Mouse (Mus musculus) neural tube, embryonic 15.5 days (tissue): Measurements from ENCODE around the gene Rangap1. TPM values are rescaled to one million over a fixed set of nuclear protein-coding genes. Genes with fewer than 3 reads are reported as not detected.
"Not testable (repeated sequence)": the region's sequence is repeated elsewhere in the genome, so short reads cannot be mapped to it uniquely, and the experiment has no call there.

ENCODE experiments used
- ATAC-seq: fragments of 200-750 bp; cut with Nextera tagmentation; 2 replicates; pipeline ENCODE4 v1.8.0; 2017; ENCODE audit warnings: mild to moderate bottlenecking, moderate TSS enrichment, moderate library complexity; ENCODE audit not compliant: low FRiP score
- H3K27ac ChIP-seq: fragments of 300-500 bp; sonication (generic); replicated peaks from 2 replicates; pipeline ENCODE4 v1.5.1; 2015; ENCODE audit warnings: mild to moderate bottlenecking, inconsistent platforms
- H3K27me3 ChIP-seq: fragments of 300-500 bp; sonication (generic); replicated peaks from 2 replicates; pipeline ENCODE4 v1.6.1; 2015; ENCODE audit warnings: inconsistent platforms
- H3K36me3 ChIP-seq: fragments of 300-500 bp; sonication (generic); 2 replicates; pipeline ENCODE4 v1.6.1; 2015; ENCODE audit warnings: inconsistent platforms
- H3K4me1 ChIP-seq: fragments of 300-500 bp; sonication (generic); 2 replicates; pipeline ENCODE4 v1.6.1; 2015; ENCODE audit warnings: inconsistent platforms
- H3K4me2 ChIP-seq: fragments of 300-500 bp; sonication (generic); 2 replicates; pipeline ENCODE4 v1.6.1; 2015; ENCODE audit warnings: inconsistent platforms, mild to moderate bottlenecking, moderate library complexity
- H3K4me3 ChIP-seq: fragments of 300-500 bp; sonication (generic); replicated peaks from 2 replicates; pipeline ENCODE4 v1.5.1; 2015; ENCODE audit warnings: mild to moderate bottlenecking, inconsistent platforms
- H3K9ac ChIP-seq: fragments of 300-500 bp; sonication (generic); replicated peaks from 2 replicates; pipeline ENCODE4 v1.6.1; 2015; ENCODE audit warnings: mild to moderate bottlenecking, inconsistent platforms
- H3K9me3 ChIP-seq: fragments of 300-500 bp; sonication (generic); replicated peaks from 2 replicates; pipeline ENCODE4 v1.6.1; 2016; ENCODE audit warnings: inconsistent platforms
- WGBS: fragments of 180-500 bp; shearing (Covaris S2); methylation state at CpG from one replicate; pipeline ENCODE4 v1.1.7; 2015; ENCODE audit warnings: mixed read lengths; 5-methylcytosine and 5-hydroxymethylcytosine counted together
- polyA plus RNA-seq: library from polyadenylated mRNA; unstranded; fragments of >200 nt; fragmentation: Nextera tagmentation; extraction: Ambion mirVana; gene quantifications from 2 replicates; pipeline ENCODE4 v1.2.1, GENCODE M21; 2015

Gene Rangap1
- polyA plus RNA-seq, 1 experiment from 2014 or later = 128 TPM

- Histone ChIP-seq H3K36me3 (peaks cover 84% of the 10 kb centered on the region), H3K4me3 (no peak overlapping the region), H3K27me3 (no peaks in the 10 kb centered on the region), H3K9me3 (no peaks in the 10 kb centered on the region), H3K4me2 (no peak overlapping the region), H3K4me1 (no peaks in the 10 kb centered on the region), H3K27ac (no peak overlapping the region), H3K9ac (no peak overlapping the region)
- ATAC-seq = no peak
- 100% methylated on average over 1 of the region's 1 CpGs for WGBS
Observed at GRCm38 (mm10) chr15:81709686-81710085, 35.6 kb downstream of the Rangap1 start.

- H3K4me1 ChIP-seq = no peaks in the 10 kb centered on the region
- H3K27ac ChIP-seq = no peak overlapping the region
- H3K27me3 ChIP-seq = no peaks in the 10 kb centered on the region
- H3K4me2 ChIP-seq = no peak overlapping the region
- H3K4me3 ChIP-seq = no peak overlapping the region
- peaks cover 89% of the 10 kb centered on the region for H3K36me3 ChIP-seq
- H3K9ac ChIP-seq = no peak overlapping the region
- WGBS = 91% methylated on average over 11 of the region's 11 CpGs
- no peaks in the 10 kb centered on the region for H3K9me3 ChIP-seq
- no peak for ATAC-seq
Observed at GRCm38 (mm10) chr15:81708991-81709390, 36.3 kb downstream of the Rangap1 start.

DNA sequence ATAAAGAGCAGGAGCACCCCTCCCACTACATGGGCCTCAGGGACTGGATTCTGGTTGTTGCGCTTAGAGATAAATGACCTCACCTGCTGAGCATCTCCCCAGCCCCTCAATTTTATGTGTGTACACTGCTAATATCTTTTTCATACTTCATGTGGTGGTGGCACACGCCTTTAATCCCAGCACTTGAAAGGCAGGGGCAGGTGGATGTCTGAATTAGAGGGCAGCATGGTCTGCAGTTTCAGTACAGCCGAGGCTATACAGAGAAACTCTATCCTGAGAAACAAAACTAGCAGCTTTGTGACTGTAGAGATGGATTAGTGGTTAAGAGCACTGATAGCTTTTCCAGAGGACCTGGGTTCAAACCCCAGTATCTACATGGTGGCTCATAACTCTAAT is 42.2 kb downstream of the Rangap1 start:
- H3K4me2 ChIP-seq = no peak overlapping the region
- H3K4me1 ChIP-seq = no peaks in the 10 kb centered on the region
- WGBS = 82% methylated on average over 3 of the region's 3 CpGs
- H3K27ac ChIP-seq = no peak overlapping the region
- H3K4me3 ChIP-seq = no peak overlapping the region
- H3K9me3 ChIP-seq = no peaks in the 10 kb centered on the region
- no peaks in the 10 kb centered on the region for H3K27me3 ChIP-seq
- peaks cover 43% of the 10 kb centered on the region for H3K36me3 ChIP-seq
- no peak overlapping the region for H3K9ac ChIP-seq
- no peak for ATAC-seq

- H3K36me3 ChIP-seq = peaks cover 37% of the 10 kb centered on the region
- 87% methylated on average over 13 of the region's 13 CpGs for WGBS
- no peaks in the 10 kb centered on the region for H3K4me1 ChIP-seq
- H3K4me2 ChIP-seq = no peak overlapping the region
- H3K9ac ChIP-seq = no peak overlapping the region
- no peak overlapping the region for H3K27ac ChIP-seq
- no peaks in the 10 kb centered on the region for H3K9me3 ChIP-seq
- no peak for ATAC-seq
- H3K4me3 ChIP-seq = no peak overlapping the region
- no peaks in the 10 kb centered on the region for H3K27me3 ChIP-seq
Observed at GRCm38 (mm10) chr15:81702306-81703093, 42.8 kb downstream of the Rangap1 start.

DNA sequence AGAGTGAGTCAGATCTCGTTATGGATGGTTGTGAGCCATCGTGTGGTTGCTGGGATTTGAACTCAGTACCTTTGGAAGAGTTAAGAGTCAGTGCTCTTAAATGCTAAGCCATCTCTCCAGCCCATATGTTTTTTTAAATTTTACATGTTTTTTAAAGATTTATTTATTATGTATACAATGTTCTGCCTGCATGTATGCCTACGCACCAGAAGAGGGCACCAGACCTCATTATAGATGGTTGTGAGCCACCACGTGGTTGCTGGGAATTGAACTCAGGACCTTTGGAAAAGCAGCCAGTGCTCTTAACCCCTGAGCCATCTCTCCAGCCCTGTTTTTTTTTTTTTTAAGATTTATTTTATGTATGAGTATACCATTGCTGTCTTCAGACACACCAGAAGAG is 44.0 kb downstream of the Rangap1 start:
- H3K9me3 ChIP-seq, H3K27ac ChIP-seq, H3K27me3 ChIP-seq, H3K4me1 ChIP-seq, H3K9ac ChIP-seq, ATAC-seq, H3K4me2 ChIP-seq, H3K4me3 ChIP-seq: not testable (repeated sequence)
- H3K36me3 ChIP-seq = peaks cover 30% of the 10 kb centered on the region
- 77% methylated on average over 4 of the region's 4 CpGs for WGBS

GRCm38 (mm10) chr15:81700601-81701000 is 44.7 kb downstream of the Rangap1 start:
- ATAC-seq = no peak
- H3K36me3 ChIP-seq = peaks cover 23% of the 10 kb centered on the region
- peaks cover 8% of the 10 kb centered on the region; the same call in 1 of the 2 replicates for H3K27me3 ChIP-seq
- 83% methylated on average over 8 of the region's 8 CpGs for WGBS
- no peak overlapping the region for H3K9ac ChIP-seq
- no peak overlapping the region for H3K4me2 ChIP-seq
- no peaks in the 10 kb centered on the region for H3K9me3 ChIP-seq
- no peak overlapping the region for H3K4me3 ChIP-seq
- no peaks in the 10 kb centered on the region for H3K4me1 ChIP-seq
- H3K27ac ChIP-seq = no peak overlapping the region

DNA sequence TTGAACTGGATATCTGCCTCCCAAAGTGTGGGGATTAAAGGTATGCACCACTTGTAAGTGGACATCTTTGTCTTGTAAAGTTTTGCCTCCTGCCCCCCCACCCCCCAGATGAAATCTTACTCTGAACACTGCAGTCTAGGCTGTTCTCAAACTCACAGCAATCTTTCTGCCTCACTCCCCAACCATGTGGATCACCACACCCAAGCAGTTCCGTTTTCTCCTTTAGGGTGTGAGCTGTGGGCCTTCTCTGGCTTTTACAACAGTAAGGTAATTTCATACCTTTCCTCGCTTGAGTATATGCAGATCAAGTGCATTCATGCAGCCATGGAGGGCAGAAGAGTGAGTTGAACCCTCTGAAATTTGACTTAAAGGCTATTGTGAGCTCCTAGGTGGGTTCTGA is 45.2 kb downstream of the Rangap1 start:
- Histone ChIP-seq H3K4me2 (no peak overlapping the region), H3K9ac (no peak overlapping the region), H3K27ac (no peak overlapping the region), H3K36me3 (peaks cover 18% of the 10 kb centered on the region), H3K27me3 (peaks cover 10% of the 10 kb centered on the region; the same call in 1 of the 2 replicates), H3K9me3 (no peaks in the 10 kb centered on the region), H3K4me1 (peaks cover under 1% of the 10 kb centered on the region; the same call in 1 of the 2 replicates), H3K4me3 (no peak overlapping the region)
- 69% methylated on average over 2 of the region's 2 CpGs for WGBS
- ATAC-seq = no peak

DNA sequence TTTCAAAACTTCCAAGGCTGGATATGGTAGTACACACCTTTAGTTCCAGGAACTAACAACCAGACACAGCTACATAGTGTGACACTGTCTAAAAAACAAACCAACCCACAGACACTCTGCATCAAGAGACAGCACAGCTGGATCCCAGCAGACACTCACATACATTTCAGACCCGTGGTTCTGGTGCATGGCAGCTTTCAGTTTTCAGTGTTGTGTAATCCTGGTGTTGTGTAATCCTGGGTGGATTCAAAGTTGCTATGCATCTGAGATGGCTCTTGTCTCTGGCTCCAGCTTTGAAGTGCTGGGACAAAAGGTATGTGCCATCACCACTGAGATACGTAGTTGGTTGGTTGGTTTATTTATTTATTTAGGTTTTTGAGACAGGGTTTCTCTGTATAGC is 46.8 kb downstream of the Rangap1 start:
- peaks cover 3% of the 10 kb centered on the region; the same call in 1 of the 2 replicates for H3K36me3 ChIP-seq

DNA sequence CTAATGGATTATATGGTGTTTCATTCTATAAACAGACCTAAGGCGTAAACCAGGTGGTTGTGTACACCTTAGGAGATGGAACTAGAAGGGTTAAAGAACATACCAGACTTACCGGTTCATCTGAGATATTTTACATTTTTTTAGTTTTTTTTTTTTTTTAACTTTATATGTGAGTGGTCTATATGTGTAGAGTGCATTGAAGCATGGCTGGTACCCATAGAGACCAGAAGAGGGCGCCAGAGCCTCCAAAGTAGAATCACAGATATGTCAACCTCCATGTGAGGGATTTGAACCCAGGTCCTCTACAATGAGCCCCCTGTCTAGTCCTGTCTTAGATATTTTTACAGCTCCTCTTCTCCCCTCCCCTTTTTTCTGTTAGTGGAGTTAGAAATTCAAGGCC is 47.5 kb downstream of the Rangap1 start:
- H3K4me1 ChIP-seq = peaks cover 23% of the 10 kb centered on the region
- H3K4me3 ChIP-seq = no peak overlapping the region
- no peak for ATAC-seq
- H3K27ac ChIP-seq = no peak overlapping the region
- 56% methylated on average over 3 of the region's 3 CpGs for WGBS
- no peaks in the 10 kb centered on the region for H3K36me3 ChIP-seq
- no peaks in the 10 kb centered on the region for H3K9me3 ChIP-seq
- H3K9ac ChIP-seq = no peak overlapping the region
- H3K4me2 ChIP-seq = no peak overlapping the region
- H3K27me3 ChIP-seq = peaks cover 21% of the 10 kb centered on the region

More for the DNA sequence above, 46.8 kb downstream of the Rangap1 start:
- Histone ChIP-seq H3K27me3 (peaks cover 16% of the 10 kb centered on the region; the same call in 1 of the 2 replicates), H3K9me3 (no peaks in the 10 kb centered on the region), H3K9ac (no peak overlapping the region), H3K27ac (no peak overlapping the region), H3K4me2 (no peak overlapping the region), H3K4me1 (peaks cover 16% of the 10 kb centered on the region), H3K4me3 (no peak overlapping the region)
- WGBS = 64% methylated on average over 2 of the region's 2 CpGs
- ATAC-seq = no peak

DNA sequence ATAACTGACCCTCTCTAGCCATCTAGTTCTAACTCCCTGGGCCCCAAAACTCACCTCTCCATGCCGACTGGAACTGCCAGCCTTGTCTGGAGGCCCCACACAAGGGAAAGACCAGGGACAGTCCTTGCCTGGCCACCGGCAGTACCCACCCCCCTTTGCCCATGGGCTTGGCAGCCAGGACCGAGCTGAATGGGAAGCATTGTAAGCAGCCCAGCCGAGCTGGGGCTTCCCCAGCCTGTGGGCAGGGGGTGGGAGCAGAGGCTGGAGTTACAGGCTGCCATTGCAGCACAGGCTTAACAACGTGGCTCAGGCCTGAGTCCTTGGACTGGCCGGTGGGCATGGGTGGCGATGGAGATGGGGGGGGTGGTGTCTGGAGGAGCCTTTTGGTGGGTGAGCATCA is 48.2 kb downstream of the Rangap1 start, which contains the start of gene Chadl:
Gene Chadl, minus strand, starts transcription at position 113 of the 400 bp plus-strand sequence.
- H3K36me3 ChIP-seq = no peaks in the 10 kb centered on the region
- peaks cover 28% of the 10 kb centered on the region for H3K27me3 ChIP-seq
- peaks cover 26% of the 10 kb centered on the region for H3K4me1 ChIP-seq
- H3K9me3 ChIP-seq = no peaks in the 10 kb centered on the region
- H3K4me3 ChIP-seq = no peak within 1 kb of the TSS
- H3K9ac ChIP-seq = no peak within 1 kb of the TSS
- 53% methylated on average over 7 of the region's 7 CpGs for WGBS
- H3K4me2 ChIP-seq = peak within 1 kb of the TSS; percentile 4
- no peak within 1 kb of the TSS for H3K27ac ChIP-seq
- ATAC-seq = peak; percentile 43; the same call in 1 of the 2 replicates

GRCm38 (mm10) chr15:81694891-81695290 is 50.4 kb downstream of the Rangap1 start:
- ATAC-seq = no peak
- Histone ChIP-seq H3K36me3 (peaks cover 2% of the 10 kb centered on the region; the same call in 1 of the 2 replicates), H3K9ac (peak overlapping the region; percentile 73), H3K27me3 (peaks cover 36% of the 10 kb centered on the region), H3K4me1 (peaks cover 26% of the 10 kb centered on the region), H3K4me3 (peak overlapping the region; percentile 55), H3K4me2 (peak overlapping the region; percentile 95), H3K9me3 (no peaks in the 10 kb centered on the region), H3K27ac (no peak overlapping the region)
- WGBS = 31% methylated on average over 19 of the region's 19 CpGs
